Mouse (Mus musculus) MN1 (cell line): ENCODE data around the gene Actn1.
A peak's percentile ranks its signal among the peaks of the same experiment; 100 is the strongest.
"Not testable (repeated sequence)": the region's sequence is repeated elsewhere in the genome, so short reads cannot be mapped to it uniquely, and the experiment has no call there.

ENCODE experiments used
- DNase-seq: peaks from one replicate; pipeline ENCODE4 v3.0.0-alpha.2; 2016; ENCODE audit warnings: low spot score

Gene Actn1

DNA sequence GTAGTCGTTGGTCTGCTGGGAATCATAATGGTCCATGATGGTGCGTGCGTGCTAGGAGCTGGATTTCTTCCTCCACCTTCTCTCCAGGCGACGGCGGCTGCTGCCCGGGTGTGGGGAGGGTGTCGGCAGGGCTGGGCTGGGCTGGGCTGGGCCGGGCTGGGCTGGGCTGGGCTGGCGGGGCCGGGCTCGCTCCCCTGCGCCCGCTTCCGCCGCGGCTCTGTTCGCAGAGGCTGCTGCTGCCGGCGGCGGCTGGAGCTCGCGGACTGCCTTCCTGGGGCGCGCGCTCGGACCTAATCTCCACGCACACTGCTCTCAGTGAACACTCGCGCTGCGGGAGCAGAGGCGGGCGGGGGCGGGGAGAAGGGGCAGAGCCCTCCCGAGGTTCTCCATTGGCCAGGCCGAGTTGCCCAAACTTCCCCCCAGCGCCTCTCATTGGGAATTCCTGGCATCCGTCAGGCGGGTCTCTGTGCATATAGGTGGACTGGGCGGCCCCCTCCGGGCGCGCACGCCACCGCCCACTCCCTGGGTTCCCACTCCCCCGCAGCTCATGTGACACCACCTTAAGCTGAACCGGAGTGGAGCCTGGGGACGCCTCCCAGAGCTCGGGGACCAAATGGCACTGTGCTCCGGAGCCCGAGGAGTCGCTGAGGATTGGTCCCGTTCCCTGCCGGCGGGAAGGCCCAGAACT, at the start of gene Actn1:
TSS of gene Actn1 (minus strand) at position 316 of the 688 bp plus-strand sequence.
- DNase-seq = peak; percentile 97

- no peak for DNase-seq
These were observed 47.4 kb upstream of the Actn1 start for GRCm38 (mm10) chr12:80307556-80307955.

GRCm38 (mm10) chr12:80304518-80304917, 44.3 kb upstream of the Actn1 start:
- no peak for DNase-seq

DNA sequence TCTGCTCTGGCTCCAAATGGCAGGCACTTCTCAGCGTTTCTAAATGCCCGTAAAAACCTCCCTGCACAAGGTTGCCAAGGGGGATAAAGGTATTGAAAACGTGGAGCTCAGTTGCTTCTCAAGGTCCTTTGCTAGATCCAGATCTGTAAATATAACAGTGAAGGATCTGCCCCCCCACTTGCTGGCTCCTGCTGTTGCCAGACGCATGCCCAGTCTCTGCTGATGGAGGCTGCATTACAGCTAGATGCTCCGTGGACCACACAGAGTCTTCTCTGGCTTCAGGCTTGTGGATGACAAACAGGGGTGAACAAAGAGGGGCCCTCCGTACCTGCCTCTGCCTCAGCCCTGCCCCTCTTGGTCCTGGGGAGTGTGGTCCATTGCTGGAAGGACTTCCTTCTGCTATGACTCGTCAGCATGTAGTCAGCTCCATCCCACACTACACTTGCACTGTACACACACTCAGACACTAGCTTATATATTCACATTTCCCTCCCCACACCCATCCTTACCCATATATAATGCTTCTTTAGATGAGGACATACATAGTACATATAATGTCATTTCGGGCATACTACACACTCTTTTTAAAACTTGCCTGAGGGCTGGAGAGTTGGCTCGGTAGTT, 40.8 kb upstream of the Actn1 start:
- no peak for DNase-seq

GRCm38 (mm10) chr12:80298714-80299113, 38.5 kb upstream of the Actn1 start:
- DNase-seq = no peak

- no peak for DNase-seq
These were observed 31.8 kb upstream of the Actn1 start for GRCm38 (mm10) chr12:80291895-80292435.

DNA sequence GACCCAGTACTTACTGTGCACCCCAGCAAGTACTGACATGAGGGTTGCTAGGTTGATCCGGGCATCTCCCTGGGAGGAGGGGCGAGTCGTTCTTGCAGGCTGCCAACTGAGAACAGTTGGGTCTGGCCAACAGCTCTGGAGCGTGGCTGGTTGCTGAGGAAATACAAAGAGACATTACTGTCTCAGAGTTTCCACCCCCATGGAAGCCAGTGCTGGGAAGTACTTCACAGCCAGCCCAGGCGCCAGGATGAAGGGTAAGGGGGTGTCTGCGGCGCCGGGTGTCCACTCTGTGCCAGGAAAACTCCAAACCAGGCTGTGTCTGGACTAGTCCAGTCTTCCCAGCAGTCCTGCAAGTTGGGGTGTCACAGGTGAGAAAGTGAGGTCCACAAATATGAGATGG, 30.8 kb upstream of the Actn1 start:
- no peak for DNase-seq

DNA sequence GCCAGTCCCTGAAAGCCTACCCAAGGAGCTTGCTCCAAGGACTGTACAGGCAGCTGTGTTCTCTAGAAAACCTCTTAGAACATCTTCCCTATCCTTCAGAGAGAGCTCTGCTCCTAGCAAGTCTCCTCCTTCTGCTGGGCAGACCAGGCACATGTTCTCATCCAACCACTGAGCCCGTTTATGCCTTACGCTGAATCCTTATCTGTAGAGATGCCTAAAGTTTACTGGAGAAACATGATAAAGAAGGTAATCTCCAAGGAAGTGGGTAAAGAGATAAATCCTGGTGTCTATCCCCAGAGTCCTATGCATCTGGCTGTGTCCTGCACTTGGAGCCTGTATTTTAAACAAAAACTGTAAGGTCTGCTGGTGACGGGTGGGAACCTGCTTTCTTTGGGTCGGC, 30.3 kb upstream of the Actn1 start:
- DNase-seq = no peak

DNA sequence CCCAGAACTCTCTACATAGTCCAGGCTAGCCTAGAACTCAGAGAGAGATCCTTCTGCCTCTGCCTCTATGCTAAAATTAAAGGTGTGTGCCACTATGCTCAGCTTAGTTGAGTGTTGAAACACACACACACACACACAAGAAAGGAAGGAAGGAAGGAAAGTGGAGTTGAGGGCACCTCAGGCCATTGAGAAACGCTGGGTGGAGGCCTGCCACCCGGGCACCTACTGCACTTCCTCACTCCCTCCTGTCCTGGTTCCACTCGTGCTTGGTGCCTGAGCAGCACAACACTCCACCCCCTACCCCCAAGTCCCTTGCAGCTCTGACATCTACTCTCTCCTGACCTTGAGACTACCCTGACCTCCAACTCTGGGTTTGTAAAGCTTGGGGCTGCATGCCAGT, 29.6 kb upstream of the Actn1 start:
- DNase-seq = no peak

DNA sequence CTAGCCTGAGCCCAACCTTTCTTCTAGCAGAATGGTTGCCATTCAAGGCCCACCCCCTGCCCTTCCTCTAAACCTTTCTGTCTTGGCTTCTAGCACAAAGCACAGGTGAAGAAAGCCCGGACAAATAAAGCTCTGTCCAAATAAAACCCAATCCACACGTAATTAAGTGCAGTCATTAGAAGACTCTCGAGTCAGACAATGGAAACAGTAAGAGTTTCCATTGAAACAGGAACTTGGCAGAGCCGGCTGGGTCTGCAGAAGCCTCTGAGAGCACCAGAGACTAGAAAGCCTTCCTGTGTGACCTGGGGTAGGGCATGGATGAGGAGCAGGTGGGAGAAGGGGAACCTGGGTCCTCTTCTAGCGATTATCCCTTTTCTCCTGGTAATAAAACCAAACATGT, 25.7 kb upstream of the Actn1 start:
- DNase-seq = no peak

- not testable (repeated sequence) for DNase-seq
These were observed 24.1 kb upstream of the Actn1 start for GRCm38 (mm10) chr12:80284251-80284650.

DNA sequence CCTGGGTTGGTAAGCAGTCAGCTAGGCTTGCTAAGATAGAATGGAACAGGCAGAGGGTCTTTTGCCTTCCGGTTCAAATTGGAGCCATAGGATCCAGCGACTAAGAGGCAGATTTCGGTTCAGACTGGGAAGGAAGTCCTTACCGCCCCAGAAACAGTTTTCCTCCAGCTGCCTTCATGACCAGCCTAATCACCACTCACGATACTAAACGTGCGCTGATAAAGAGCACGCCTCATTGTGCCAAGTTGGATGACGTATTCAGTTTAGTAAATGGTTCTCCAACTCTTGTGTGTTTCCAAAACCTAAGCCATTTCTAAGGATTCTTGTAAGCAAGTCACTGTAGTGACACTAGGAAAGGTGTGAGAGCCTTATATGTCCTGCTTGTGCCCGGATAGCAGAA, 18.7 kb upstream of the Actn1 start:
- no peak for DNase-seq

DNA sequence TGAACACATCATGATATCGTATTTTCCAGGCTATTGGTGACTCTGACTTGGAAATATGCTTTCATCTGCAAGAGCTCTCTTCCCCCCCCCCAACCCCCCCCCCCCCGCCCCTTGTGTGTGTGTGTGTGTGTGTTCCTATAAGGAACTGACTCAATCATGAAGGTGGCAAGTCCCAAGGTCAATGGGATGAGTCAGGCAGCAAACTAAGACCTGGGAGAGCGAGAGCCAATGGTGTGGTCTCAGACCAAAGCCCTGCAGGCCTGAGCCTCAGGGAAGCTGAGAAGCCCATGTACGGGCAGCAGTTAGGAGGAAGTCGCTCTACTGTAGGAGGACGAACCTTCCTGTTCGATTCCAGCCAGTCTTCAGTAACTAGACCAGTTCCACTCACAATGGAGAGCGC, 17.3 kb upstream of the Actn1 start:
- DNase-seq = no peak

GRCm38 (mm10) chr12:80275187-80275820, 15.1 kb upstream of the Actn1 start:
- no peak for DNase-seq

DNA sequence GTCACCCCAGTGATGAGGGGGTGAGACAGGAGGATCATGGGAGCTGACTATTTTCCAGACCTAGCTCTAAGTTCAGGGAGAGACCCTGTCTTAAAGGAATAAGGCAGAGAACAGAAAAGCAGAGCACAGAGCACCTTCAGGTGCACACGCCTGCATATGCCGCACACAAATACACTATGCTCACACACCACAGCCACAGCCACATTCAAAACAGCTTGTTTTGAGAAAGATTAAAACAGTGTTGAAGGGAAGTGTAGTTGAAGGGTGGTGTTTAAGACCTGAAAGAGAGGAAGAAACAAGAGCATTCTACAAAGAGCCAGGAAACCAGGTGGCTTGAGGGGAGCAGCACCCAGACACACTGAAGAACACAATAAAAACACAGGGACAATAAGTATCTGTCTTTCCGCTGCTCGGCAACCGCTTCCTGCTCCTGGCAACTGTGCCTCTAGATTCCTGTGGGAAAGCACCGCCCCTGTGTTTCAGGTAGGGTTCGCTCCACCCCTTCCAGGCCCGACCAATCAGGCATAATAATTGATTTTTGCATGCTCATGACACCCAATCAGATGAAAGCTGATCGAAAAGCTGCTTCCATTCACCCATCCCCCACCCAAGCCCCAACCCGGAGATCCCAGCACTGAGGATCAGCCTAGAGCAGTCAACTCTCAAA, 13.0 kb upstream of the Actn1 start:
- no peak for DNase-seq

GRCm38 (mm10) chr12:80271806-80272205, 11.6 kb upstream of the Actn1 start:
- DNase-seq = no peak

- DNase-seq = no peak
These were observed 10.8 kb upstream of the Actn1 start for GRCm38 (mm10) chr12:80270924-80271323.

GRCm38 (mm10) chr12:80269303-80269702, 9.1 kb upstream of the Actn1 start:
- no peak for DNase-seq

DNA sequence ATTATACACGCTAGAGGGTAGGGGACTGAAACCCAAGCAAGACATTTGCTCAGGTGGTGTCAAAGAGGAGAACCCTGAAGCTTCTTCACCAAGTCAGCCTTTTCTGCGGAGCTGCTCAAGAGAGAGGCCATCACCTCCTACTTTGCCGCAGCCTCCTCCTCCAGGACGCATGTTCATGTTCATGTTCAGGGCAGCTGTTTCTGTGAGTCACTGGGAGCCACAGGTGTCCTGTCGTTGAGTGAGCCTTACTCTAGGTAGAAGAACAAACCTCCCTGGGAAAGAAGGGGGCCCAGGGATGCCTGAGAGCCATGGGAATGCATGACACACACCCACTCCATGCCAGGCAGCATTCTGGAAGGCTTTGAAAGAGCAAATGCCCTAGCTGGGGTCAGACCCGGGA, 7.8 kb upstream of the Actn1 start:
- no peak for DNase-seq

DNA sequence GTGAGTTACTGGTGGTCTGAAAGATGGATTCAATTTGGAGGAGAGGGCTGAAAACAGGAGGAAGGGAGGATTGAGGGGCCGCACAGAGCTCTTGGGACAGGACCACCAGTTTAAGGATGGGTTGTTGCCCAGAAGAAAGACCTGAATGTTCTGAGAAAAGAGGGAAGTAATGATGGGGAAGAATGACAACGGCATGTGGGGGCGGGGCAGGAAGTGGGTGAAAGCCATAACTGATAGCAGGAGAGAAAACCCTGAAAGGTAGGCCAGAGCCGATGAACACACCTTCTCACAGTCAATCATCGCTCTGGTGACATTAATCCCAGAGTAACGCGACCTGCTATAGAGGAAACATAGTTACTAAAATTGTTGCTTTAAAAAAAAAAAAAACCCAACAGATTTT, 4.2 kb upstream of the Actn1 start:
- not testable (repeated sequence) for DNase-seq

GRCm38 (mm10) chr12:80260744-80261695, 849 bp upstream of the Actn1 start:
- DNase-seq = no peak
